Mouse (Mus musculus) lung, postnatal 0 days (tissue): ENCODE measurements around the gene Tmbim6. TPM values are rescaled to one million over a fixed set of nuclear protein-coding genes. Genes with fewer than 3 reads are reported as not detected.

Source experiments
- ATAC-seq: fragments of 200-750 bp; cut with Nextera tagmentation; 2 replicates; pipeline ENCODE4 v1.8.0; 2017; ENCODE audit warnings: moderate library complexity
- DNase-seq: peaks from one replicate; pipeline ENCODE4 v3.0.0-alpha.2; 2016; ENCODE audit warnings: low spot score
- H3K27ac ChIP-seq: fragments of 300-500 bp; sonication (generic); 2 replicates; pipeline ENCODE4 v1.5.1; 2014; ENCODE audit warnings: antibody characterized with exemption, mild to moderate bottlenecking, low read length, mixed read lengths
- H3K27me3 ChIP-seq: fragments of 300-500 bp; sonication (generic); replicated peaks from 2 replicates; pipeline ENCODE4 v1.6.1; 2014; ENCODE audit warnings: low read length, mixed read lengths; ENCODE audit not compliant: insufficient read depth
- H3K36me3 ChIP-seq: fragments of 300-500 bp; sonication (generic); 2 replicates; pipeline ENCODE4 v1.6.1; 2014; ENCODE audit warnings: low read length, mixed read lengths; ENCODE audit not compliant: insufficient read depth
- H3K4me1 ChIP-seq: fragments of 300-500 bp; sonication (generic); 2 replicates; pipeline ENCODE4 v1.6.1; 2014; ENCODE audit warnings: antibody characterized with exemption, low read depth, low read length, mixed read lengths; ENCODE audit not compliant: insufficient read depth
- H3K4me2 ChIP-seq: fragments of 300-500 bp; sonication (generic); replicated peaks from 2 replicates; pipeline ENCODE4 v1.6.1; 2014; ENCODE audit warnings: low read depth, mild to moderate bottlenecking, low read length, moderate library complexity, mixed read lengths
- H3K4me3 ChIP-seq: fragments of 300-500 bp; sonication (generic); 2 replicates; pipeline ENCODE4 v1.5.1; 2014; ENCODE audit warnings: low read depth, low read length
- H3K9ac ChIP-seq: fragments of 300-500 bp; sonication (generic); replicated peaks from 2 replicates; pipeline ENCODE4 v1.6.1; 2014; ENCODE audit warnings: low read depth, mild to moderate bottlenecking
- H3K9me3 ChIP-seq: fragments of 300-500 bp; sonication (generic); 2 replicates; pipeline ENCODE4 v1.6.1; 2016; ENCODE audit warnings: low read length, mixed read lengths
- CTCF ChIP-seq: IDR thresholded peaks from 2 replicates; pipeline ENCODE4 v1.5.1; 2016; ENCODE audit warnings: antibody characterized with exemption, mild to moderate bottlenecking
- EP300 ChIP-seq: IDR thresholded peaks from 2 replicates; pipeline ENCODE4 v1.6.1; 2016; ENCODE audit warnings: antibody characterized with exemption, mild to moderate bottlenecking, control low read depth
- WGBS: fragments of 180-500 bp; shearing (Covaris S2); extraction: QIAGEN DNeasy Blood & Tissue Kit; methylation state at CpG from one replicate; pipeline ENCODE4 v1.1.7; 2014; 5-methylcytosine and 5-hydroxymethylcytosine counted together
- polyA plus RNA-seq: library from polyadenylated mRNA; unstranded; fragments of >200 nt; fragmentation: Nextera tagmentation; extraction: Ambion mirVana; gene quantifications from 2 replicates; pipeline ENCODE4 v1.2.1, GENCODE M21; 2015

Gene Tmbim6
- polyA plus RNA-seq, 1 experiment from 2014 or later: 693 TPM

DNA sequence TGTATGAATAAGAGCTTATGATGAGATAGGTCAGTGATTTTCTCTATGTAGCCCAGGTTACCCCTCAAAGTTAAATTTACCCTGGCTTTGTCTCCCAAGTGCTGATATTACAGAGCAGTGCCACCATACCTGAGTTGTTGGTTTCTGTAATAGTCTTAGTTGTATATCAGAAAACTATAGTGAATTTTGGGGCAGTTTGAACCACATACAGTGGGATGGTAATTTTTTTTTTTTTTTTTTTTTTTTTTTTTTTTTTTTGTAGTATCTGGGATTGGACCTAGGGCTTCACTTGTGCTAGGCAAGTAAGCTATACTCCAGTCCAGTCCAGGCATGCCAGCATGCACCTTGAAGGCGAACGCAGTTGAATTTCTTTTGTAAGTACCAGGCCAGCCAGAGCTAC, 4.9 kb downstream of the Tmbim6 start:
- no peaks in the 10 kb centered on the region for H3K9me3 ChIP-seq
- DNase-seq (no peak), ATAC-seq (no peak)
- no peak overlapping the region for H3K9ac ChIP-seq
- no peak overlapping the region for H3K4me3 ChIP-seq
- no peak for TF ChIP-seq EP300
- TF ChIP-seq CTCF: no peak
- H3K4me2 ChIP-seq: no peak overlapping the region
- 78% methylated on average over 2 of the region's 2 CpGs for WGBS
- 0 out of 2 replicates have a peak, but pooled peaks cover 5% of the 10 kb centered on the region for H3K36me3 ChIP-seq
- H3K27me3 ChIP-seq: no peaks in the 10 kb centered on the region
- H3K27ac ChIP-seq: no peak overlapping the region
- H3K4me1 ChIP-seq: peaks cover 16% of the 10 kb centered on the region; the same call in 1 of the 2 replicates

- peaks cover 16% of the 10 kb centered on the region; the same call in 1 of the 2 replicates for H3K4me1 ChIP-seq
- no peaks in the 10 kb centered on the region for H3K27me3 ChIP-seq
- peak overlapping the region; percentile 36 for H3K4me2 ChIP-seq
- TF ChIP-seq CTCF: no peak
- TF ChIP-seq EP300: no peak
- peak overlapping the region; percentile 43 for H3K27ac ChIP-seq
- WGBS: 53% methylated on average over 15 of the region's 15 CpGs
- ATAC-seq: 0 out of 2 replicates have a peak, but pooled peaks have one; percentile 22
- peak; percentile 61 for DNase-seq
- no peak overlapping the region for H3K4me3 ChIP-seq
- 0 out of 2 replicates have a peak, but pooled peaks cover 9% of the 10 kb centered on the region for H3K36me3 ChIP-seq
- H3K9me3 ChIP-seq: no peaks in the 10 kb centered on the region
- no peak overlapping the region for H3K9ac ChIP-seq
Measured at GRCm38 (mm10) chr15:99399503-99400245, 7.0 kb downstream of the Tmbim6 start.

DNA sequence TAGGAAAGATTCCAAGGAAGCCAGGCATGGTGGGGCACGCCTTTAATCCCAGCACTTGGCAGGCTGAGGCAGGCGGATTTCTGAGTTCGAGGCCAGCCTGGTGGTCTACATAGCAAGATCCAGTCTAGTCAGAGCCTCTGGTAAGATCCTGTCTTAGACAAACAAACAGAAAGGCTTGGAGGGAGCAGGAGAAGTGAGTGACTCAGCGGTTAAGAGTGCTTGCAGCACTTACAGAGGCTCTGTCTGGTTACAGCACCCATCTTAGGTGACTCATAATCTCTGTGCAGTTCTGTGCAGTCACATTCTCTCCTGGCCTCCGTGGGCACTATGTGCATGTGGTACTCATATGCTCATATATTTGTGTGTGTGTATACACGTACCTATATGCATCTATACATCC, 7.9 kb downstream of the Tmbim6 start:
- TF ChIP-seq EP300: peak; percentile 44
- TF ChIP-seq CTCF: no peak
- 0 out of 2 replicates have a peak overlapping the region, but pooled peaks have one; percentile 43 for H3K27ac ChIP-seq
- H3K9ac ChIP-seq: no peak overlapping the region
- peaks cover 13% of the 10 kb centered on the region for H3K36me3 ChIP-seq
- 63% methylated on average over 6 of the region's 6 CpGs for WGBS
- H3K4me2 ChIP-seq: no peak overlapping the region
- ATAC-seq (peak; percentile 73), DNase-seq (peak; percentile 84)
- no peak overlapping the region for H3K4me3 ChIP-seq
- H3K4me1 ChIP-seq: peaks cover 12% of the 10 kb centered on the region; the same call in 1 of the 2 replicates
- H3K9me3 ChIP-seq: no peaks in the 10 kb centered on the region
- no peaks in the 10 kb centered on the region for H3K27me3 ChIP-seq

DNA sequence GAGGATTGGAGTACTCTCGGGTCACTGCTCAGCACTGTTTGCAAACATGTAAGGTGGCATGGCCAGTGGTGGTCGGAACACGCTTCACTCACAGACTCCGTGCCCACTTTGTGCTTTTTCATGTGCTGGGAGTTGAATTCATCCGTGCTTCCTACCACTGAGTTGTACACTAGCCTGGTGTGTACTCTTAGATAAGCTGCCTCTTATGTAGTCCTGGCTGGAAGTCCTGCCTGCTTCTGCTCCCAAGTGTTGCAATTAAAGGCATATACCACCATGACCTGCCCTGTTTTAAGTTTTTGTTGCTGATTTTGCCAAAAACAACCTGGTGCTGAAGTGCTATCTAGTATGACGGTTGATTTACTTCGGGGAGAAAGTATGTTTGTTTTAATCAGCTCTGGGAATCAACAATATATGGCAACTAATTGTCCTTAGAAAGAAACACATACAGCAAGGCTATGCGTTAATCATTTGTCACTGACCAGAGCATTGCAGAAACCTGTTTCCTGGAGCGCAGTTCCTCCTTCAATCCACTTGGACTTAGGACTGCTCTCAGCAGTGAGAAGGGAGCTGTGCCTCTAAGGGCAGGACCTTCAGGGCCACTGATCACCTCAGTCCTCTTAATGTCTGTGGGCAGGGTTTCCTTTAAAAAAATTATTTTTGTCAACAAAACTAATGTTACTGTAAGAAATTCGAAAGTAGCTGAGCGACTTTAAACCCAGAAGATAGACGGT, 10.6 kb downstream of the Tmbim6 start:
- H3K4me1 ChIP-seq: 0 out of 2 replicates have a peak, but pooled peaks cover 4% of the 10 kb centered on the region
- DNase-seq (peak; percentile 65), ATAC-seq (peak; percentile 60)
- no peak overlapping the region for H3K4me3 ChIP-seq
- TF ChIP-seq EP300: no peak
- TF ChIP-seq CTCF: no peak
- H3K27me3 ChIP-seq: no peaks in the 10 kb centered on the region
- peak overlapping the region; percentile 35 for H3K27ac ChIP-seq
- H3K9me3 ChIP-seq: no peaks in the 10 kb centered on the region
- no peak overlapping the region for H3K9ac ChIP-seq
- 73% methylated on average over 12 of the region's 12 CpGs for WGBS
- H3K4me2 ChIP-seq: no peak overlapping the region
- H3K36me3 ChIP-seq: peaks cover 40% of the 10 kb centered on the region

- ATAC-seq: no peak
- Histone ChIP-seq H3K36me3 (peaks cover 53% of the 10 kb centered on the region), H3K4me2 (no peak overlapping the region), H3K27me3 (no peaks in the 10 kb centered on the region), H3K27ac (no peak overlapping the region), H3K4me3 (no peak overlapping the region), H3K9me3 (no peaks in the 10 kb centered on the region), H3K9ac (no peak overlapping the region), H3K4me1 (no peaks in the 10 kb centered on the region)
- peak; percentile 59 for DNase-seq
- TF ChIP-seq EP300 (no peak), CTCF (no peak)
- 74% methylated on average over 9 of the region's 9 CpGs for WGBS
Measured at GRCm38 (mm10) chr15:99405150-99405549, 12.5 kb downstream of the Tmbim6 start.

- Histone ChIP-seq H3K4me1 (no peaks in the 10 kb centered on the region), H3K36me3 (peaks cover 51% of the 10 kb centered on the region), H3K27me3 (no peaks in the 10 kb centered on the region), H3K27ac (no peak overlapping the region), H3K9me3 (no peaks in the 10 kb centered on the region), H3K9ac (no peak overlapping the region), H3K4me3 (no peak overlapping the region), H3K4me2 (no peak overlapping the region)
- DNase-seq: no peak
- TF ChIP-seq EP300 (no peak), CTCF (no peak)
- WGBS: 75% methylated on average over 15 of the region's 15 CpGs
- ATAC-seq: no peak
Measured at GRCm38 (mm10) chr15:99406986-99407570, 14.4 kb downstream of the Tmbim6 start.
